Mouse (Mus musculus) erythroblast, embryonic 14.5 days (primary cell): ENCODE measurements around the gene Osbp.

Experiments used
- GATA1 ChIP-seq: IDR thresholded peaks from 2 replicates; pipeline ENCODE4 v1.6.1; 2012; ENCODE audit warnings: low read length, inconsistent platforms, mixed read lengths
- TAL1 ChIP-seq: IDR thresholded peaks from 3 replicates; pipeline ENCODE4 v1.6.1; 2012; ENCODE audit warnings: low read length, inconsistent platforms, mixed read lengths

DNA sequence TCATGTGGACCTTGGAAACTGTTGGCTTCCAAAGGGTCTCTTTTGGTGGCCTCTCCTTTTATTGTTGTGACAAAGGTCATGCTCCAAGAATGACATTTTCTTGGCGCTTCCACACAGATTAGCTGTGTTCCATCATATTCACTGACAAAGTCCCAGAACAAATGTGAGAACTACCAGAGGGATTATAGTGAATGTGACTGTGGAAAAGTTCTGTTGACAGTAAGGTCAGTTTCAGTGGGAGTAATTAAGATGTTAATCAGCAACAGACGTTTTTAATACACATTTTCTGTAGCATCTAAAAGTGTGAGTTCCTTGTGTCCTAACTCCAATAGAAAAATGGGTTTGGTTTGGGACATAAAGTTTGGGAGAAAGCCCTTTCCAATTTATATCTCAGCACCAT, 75.5 kb downstream of the Osbp start, which contains the start of gene Olfr1423:
- no peak for TF ChIP-seq TAL1
- no peak for TF ChIP-seq GATA1
